Mouse (Mus musculus): Measurements from ENCODE around the gene Slc16a5. TPM values are rescaled to one million over a fixed set of nuclear protein-coding genes. Genes with fewer than 3 reads are reported as not detected.
A peak's percentile ranks its signal among the peaks of the same experiment; 100 is the strongest.
"Not testable (repeated sequence)": the region's sequence is repeated elsewhere in the genome, so short reads cannot be mapped to it uniquely, and the experiment has no call there.

The Slc16a5 gene
- polyA plus RNA-seq, 1 experiment: not detected

DNA sequence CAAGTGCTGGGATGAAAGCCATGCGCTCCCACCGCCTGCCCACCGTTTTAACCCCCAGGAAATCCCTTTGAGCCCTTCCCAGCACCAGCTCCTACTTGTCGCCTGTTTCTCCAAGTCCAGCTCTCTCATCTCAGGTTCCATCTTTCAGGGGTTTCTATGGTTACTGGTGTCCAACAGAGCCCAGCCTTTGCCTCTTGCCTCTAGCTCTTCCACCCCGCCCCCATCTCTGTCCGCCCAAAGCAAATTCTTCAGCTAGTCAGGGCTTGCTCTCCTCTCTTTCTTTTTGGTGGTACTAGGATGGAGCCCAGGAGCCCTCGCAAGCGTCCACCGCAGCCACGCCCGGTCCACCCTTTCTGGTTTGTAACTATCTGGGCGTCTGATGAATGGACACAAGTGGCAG lies 22.9 kb downstream of the Slc16a5 start:
- TF ChIP-seq POLR2A (IDR thresholded peaks at IDR 0.05; ENCODE audit: borderline replicate concordance, extremely low read depth, insufficient read depth, insufficient read length, poor library complexity, severe bottlenecking) (no peak), CTCF (IDR thresholded peaks at IDR 0.05; ENCODE audit: borderline replicate concordance, extremely low read depth, insufficient read depth, insufficient read length) (no peak)
- DNase-seq (ENCODE audit: low read depth): peak; percentile 68

DNA sequence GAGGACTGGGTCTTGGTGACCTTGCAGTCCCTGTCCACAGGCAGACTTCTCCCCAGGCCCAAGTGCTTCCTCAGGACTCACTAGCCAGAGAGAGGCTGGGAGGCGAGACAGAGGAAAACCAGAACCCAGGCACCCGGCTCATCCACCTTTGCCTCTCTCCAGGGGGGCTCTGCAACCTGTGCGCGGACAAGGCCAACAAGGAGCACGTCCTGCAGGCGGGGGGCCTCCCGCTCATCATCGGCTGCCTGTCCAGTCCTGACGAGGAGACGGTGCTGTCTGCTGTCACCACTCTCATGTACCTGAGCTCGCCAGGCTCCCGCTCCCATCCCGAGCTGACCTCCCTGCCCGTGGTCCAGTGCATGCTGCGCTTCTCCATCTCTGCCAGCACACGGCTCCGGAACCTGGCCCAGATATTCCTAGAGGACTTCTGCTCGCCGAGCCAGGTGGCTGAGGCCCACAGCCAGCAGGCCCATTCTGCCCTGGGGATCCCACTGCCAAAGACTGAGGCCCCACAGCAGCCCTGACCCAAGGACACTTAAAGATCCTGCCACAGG lies 26.4 kb downstream of the Slc16a5 start:
- no peak for TF ChIP-seq POLR2A (IDR thresholded peaks at IDR 0.05; ENCODE audit: borderline replicate concordance, extremely low read depth, insufficient read depth, insufficient read length, poor library complexity, severe bottlenecking)
- no peak for TF ChIP-seq CTCF (IDR thresholded peaks at IDR 0.05; ENCODE audit: borderline replicate concordance, extremely low read depth, insufficient read depth, insufficient read length)
- no peak for DNase-seq (ENCODE audit: low read depth)

DNA sequence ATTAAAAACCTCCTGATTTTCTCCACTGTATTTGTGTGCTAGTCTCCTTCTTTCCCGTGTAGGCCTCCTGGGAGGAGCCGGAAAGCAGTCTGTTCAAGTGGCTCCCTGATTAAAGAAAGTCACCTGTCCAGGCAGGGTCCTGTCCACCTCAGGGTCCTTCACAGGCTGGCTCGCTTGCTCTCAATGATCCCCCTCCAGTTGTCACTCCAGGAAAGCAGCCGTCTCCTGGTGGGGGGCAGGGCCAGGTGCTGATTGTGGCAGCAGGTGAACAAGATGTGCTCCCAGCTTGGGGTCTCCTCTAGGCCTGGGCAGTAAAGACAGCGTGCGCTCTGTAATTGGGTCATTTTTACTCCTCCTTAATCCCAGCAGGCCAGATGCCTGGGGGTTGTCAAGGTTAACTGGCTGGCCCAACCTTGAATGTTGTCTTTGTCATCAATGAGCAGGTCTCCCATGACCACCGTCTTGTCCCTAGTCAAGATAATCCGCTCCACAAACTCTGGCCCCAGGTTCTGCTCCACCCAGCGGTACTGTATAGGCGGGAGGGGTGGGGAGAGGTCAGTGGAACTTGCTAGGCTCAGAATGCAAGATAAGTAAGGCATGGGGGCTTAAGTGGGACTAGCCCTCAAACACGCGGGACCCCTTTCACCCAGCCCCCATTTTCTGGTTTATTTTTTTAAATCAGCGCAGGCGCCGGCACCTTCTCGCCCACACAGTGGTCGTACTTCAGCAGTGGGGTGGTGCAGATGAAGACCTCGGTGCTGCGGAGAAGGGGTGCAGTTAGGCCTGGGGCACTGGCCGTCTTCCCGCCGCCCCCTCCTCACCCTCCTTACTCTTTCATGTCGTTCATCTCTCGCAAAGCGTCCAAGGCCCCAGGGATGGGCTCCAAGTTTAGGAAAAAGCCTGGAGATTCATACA lies 28.4 kb downstream of the Slc16a5 start:
- no peak for TF ChIP-seq POLR2A (IDR thresholded peaks at IDR 0.05; ENCODE audit: borderline replicate concordance, extremely low read depth, insufficient read depth, insufficient read length, poor library complexity, severe bottlenecking)
- TF ChIP-seq CTCF (IDR thresholded peaks at IDR 0.05; ENCODE audit: borderline replicate concordance, extremely low read depth, insufficient read depth, insufficient read length): no peak
- no peak for DNase-seq (ENCODE audit: low read depth)

DNA sequence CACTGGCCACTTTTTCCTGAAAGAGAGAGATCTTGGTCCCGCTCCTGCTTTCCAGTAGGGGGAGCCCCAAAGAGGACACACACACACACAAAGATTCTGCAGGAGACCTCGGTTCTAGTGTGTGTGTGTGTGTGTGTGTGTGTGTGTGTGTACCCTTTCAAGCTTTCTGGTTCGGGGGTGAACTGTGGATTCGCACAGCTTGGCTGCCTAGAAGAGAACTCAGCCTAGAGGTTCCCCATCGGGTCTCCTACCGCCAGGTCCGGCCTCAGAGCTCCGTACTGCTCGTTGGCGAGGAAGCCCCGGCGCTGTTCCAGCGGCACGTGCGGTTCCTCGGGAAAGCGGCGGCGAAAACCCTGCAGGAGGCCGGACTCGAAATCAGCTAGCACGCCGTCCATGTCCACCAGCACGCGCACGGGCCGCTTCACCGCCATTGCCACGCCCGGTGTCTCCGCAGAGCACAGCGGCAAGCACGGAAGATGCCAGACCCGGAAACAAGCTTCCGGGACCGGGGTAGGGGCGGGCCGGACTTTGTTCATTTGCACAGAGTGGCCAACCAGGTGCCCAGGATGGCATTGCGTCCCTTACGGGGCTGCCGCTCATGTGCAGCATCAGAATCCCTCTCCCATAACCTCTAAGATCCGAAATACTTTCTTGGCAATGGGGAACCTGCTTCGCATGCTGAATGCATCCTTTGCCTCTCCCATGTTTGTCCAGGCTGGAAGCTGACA lies 29.2 kb downstream of the Slc16a5 start, which contains the start of gene Nt5c:
Nt5c (minus strand) TSS at position 507 of the 728 bp plus-strand sequence.
- TF ChIP-seq CTCF (IDR thresholded peaks at IDR 0.05; ENCODE audit: borderline replicate concordance, extremely low read depth, insufficient read depth, insufficient read length) (peak; percentile 71), POLR2A (IDR thresholded peaks at IDR 0.05; ENCODE audit: borderline replicate concordance, extremely low read depth, insufficient read depth, insufficient read length, poor library complexity, severe bottlenecking) (peak; percentile 26; the same call in 1 of the 2 replicates)
- DNase-seq (ENCODE audit: low read depth): peak; percentile 91

DNA sequence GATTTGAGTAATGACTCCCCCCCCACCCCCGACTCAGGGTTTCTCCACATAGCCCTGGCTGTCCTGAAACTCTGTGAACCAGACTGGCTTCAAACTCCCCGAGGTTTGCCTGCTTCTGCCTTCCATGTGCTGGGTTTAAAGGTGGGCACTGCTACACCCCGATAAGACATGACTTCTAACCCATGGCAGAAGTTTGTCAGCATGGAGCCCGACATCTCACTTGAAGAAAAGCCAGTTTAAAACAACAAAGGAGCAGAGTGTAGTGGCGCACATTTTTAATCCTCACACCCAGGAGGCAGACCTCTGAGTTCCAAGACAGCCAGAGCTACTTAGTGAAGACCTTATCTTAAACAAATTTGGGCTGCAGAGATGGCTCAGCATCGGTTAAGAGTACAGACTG lies 30.1 kb downstream of the Slc16a5 start:
- no peak for TF ChIP-seq POLR2A (IDR thresholded peaks at IDR 0.05; ENCODE audit: borderline replicate concordance, extremely low read depth, insufficient read depth, insufficient read length, poor library complexity, severe bottlenecking)
- TF ChIP-seq CTCF (IDR thresholded peaks at IDR 0.05; ENCODE audit: borderline replicate concordance, extremely low read depth, insufficient read depth, insufficient read length): no peak

DNA sequence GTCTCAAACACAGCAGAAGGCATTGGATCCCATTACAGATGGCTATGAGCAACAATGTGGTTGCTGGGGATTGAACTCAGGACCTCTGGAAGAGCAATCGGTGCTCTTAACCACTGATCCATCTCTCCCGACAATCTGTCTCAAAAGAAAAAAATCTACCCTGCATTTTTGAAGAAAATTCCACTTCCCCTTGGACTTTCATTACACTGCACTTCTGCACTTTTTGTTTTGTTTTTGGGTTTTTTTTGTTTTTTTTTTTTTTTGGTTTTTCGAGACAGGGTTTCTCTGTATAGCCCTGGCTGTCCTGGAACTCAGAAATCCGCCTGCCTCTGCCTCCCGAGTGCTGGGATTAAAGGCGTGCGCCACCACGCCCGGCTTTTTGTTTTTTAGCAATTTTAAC lies 34.3 kb downstream of the Slc16a5 start:
- not testable (repeated sequence) for DNase-seq (ENCODE audit: low read depth)

More for the DNA sequence above, 30.1 kb downstream of the Slc16a5 start:
- no peak for DNase-seq (ENCODE audit: low read depth)

DNA sequence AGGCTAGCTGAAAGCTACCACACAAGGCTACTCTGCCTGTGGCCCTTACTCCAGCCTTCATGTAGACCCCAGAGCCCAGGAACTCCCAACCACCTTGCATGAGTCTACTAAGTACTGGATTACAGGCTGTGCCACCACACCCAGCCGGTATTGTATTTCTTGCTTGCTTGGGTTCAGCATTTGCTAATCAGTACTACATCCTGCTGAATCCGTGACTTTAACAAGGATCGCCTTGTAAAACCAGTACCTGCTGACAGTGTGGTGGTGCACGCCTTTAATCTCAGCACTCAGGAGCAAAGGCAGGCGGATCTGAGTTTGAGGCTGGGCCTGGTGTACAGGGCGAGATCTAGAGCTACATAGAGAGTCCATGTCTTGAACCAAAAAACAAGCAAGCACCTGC lies 40.4 kb downstream of the Slc16a5 start:
- DNase-seq (ENCODE audit: low read depth): no peak
- TF ChIP-seq POLR2A (IDR thresholded peaks at IDR 0.05; ENCODE audit: borderline replicate concordance, extremely low read depth, insufficient read depth, insufficient read length, poor library complexity, severe bottlenecking): no peak
- no peak for TF ChIP-seq CTCF (IDR thresholded peaks at IDR 0.05; ENCODE audit: borderline replicate concordance, extremely low read depth, insufficient read depth, insufficient read length)

DNA sequence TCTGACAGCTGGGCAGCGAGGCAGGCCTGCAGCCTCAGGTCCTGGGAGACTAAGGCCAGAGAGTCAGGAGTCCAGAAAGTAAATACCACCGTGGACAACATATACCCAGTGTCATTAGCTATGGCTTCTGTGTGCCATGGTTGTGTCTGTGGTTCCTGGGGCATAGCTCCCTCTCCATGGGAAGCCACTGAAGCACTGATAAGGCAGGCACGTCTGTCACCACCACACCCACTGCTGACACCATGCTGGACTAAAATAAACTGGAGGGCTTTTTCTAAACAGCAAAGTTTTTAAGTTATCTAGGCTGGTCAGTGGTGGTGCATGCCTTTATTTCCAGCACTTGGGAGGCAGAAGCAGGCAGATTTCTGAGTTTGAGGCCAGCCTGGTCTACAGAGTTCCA lies 44.3 kb downstream of the Slc16a5 start:
- no peak for TF ChIP-seq POLR2A (IDR thresholded peaks at IDR 0.05; ENCODE audit: borderline replicate concordance, extremely low read depth, insufficient read depth, insufficient read length, poor library complexity, severe bottlenecking)
- no peak for TF ChIP-seq CTCF (IDR thresholded peaks at IDR 0.05; ENCODE audit: borderline replicate concordance, extremely low read depth, insufficient read depth, insufficient read length)
- DNase-seq (ENCODE audit: low read depth): no peak

DNA sequence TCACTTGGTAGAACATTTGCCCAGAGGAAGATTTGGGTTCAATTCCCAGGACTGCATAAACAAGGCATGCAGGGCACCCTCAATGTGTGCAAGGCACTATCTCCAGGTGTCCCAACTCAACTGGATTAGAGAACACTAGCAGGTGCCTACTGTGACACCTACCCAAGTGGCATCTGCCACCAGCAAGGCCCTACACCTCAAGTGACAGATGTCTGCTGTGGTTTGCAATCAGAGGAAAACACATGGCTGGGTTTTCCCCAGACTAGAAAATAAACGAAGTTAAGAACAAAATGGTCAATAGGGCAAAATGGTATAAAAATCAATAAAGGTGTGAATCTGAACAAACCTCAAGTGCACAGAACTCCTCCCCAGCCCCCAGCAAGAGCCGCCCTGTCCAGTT lies 45.8 kb downstream of the Slc16a5 start:
- DNase-seq (ENCODE audit: low read depth): no peak
- TF ChIP-seq CTCF (IDR thresholded peaks at IDR 0.05; ENCODE audit: borderline replicate concordance, extremely low read depth, insufficient read depth, insufficient read length) (no peak), POLR2A (IDR thresholded peaks at IDR 0.05; ENCODE audit: borderline replicate concordance, extremely low read depth, insufficient read depth, insufficient read length, poor library complexity, severe bottlenecking) (no peak)

DNA sequence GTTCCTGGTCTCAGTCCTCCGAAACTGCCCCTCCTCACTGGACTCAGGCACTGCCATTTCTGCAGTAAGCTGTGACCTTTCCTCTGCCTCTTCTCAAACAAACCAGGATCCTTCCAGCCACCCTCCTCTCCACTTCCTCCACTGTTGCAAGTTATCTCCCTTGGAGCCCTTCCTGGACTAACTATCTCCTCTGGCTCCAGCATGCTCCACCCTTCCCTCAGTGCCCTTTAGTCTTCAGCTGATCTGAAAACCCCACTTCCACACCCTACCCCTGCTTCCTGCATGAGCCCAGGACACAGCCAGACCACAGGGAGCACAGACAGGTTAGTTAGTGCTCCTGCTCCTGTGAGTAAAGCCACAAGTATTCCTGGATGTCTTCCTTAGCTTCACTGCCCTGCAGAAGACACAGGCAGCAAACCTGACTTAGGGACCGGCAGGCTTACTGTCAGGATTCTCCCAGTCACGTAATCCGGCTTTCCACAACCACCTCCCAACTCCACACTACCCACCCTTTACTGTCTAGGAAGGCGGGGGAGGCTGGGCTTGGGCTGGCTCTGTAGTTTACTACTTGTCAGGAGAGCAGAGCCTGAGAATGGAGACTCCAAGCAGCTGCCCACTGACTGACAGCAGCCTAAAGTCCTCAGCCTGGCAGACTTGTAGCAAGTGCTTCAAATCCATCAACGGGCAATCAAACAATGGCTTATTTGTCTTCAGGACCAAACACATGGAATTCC lies 47.7 kb downstream of the Slc16a5 start:
- no peak for TF ChIP-seq POLR2A (IDR thresholded peaks at IDR 0.05; ENCODE audit: borderline replicate concordance, extremely low read depth, insufficient read depth, insufficient read length, poor library complexity, severe bottlenecking)
- TF ChIP-seq CTCF (IDR thresholded peaks at IDR 0.05; ENCODE audit: borderline replicate concordance, extremely low read depth, insufficient read depth, insufficient read length): no peak
- DNase-seq (ENCODE audit: low read depth): peak; percentile 66

DNA sequence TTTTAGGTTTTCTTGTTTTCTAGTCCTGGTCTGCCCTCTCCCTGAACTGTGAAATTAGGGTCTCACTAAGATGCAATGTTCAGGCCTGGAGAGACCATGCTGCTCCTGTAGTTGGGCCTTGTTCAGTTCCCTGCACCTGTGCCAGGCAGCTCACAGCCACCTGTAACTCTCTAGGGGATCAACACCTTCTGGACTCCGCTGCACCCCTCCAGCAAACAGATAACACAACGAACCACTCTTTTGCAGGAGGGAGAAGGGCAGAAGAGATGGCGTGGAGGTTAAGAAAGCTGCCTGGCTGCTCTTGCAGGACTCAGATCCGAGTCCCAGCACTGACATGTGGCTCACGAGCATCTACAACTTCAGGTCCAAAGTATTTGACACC lies 48.2 kb downstream of the Slc16a5 start:
- no peak for DNase-seq (ENCODE audit: low read depth)
- no peak for TF ChIP-seq CTCF (IDR thresholded peaks at IDR 0.05; ENCODE audit: borderline replicate concordance, extremely low read depth, insufficient read depth, insufficient read length)
- no peak for TF ChIP-seq POLR2A (IDR thresholded peaks at IDR 0.05; ENCODE audit: borderline replicate concordance, extremely low read depth, insufficient read depth, insufficient read length, poor library complexity, severe bottlenecking)

Measured in brain, embryonic 14.5 days (tissue).